Mouse (Mus musculus): ENCODE measurements around the gene Olfr1355. TPM values are rescaled to one million over a fixed set of nuclear protein-coding genes. Genes with fewer than 3 reads are reported as not detected.
"Not testable (repeated sequence)": the region's sequence is repeated elsewhere in the genome, so short reads cannot be mapped to it uniquely, and the experiment has no call there.

Olfr1355 gene
- not detected for total RNA-seq (2021)

- DNase-seq (ENCODE audit: extremely low spot score in 1 of 2, low spot score in 1 of 2) = no peak
These were observed at the start of gene Olfr1355 for GRCm38 (mm10) chr10:78875240-78875639. Olfr1355 (plus strand) TSS chr10:78875540.

DNA sequence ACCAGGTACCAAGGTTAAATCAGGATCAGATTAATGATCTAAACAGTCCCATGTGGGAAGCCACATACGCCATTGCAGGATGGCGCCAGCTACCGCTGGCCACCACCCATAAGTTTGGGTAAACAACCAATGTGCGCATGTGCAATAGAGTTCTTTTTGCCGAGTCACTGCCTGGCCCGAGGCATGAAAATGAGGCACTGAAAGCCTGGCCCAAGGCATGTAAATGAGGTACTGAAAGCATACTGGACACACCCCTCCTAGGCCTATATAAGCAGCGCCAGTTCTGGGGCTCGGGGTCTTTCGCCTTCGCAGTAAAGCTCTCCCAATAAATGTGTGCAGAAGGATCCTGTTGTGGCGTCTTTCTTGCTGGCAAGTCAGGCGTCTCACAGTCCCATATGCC is 34.9 kb upstream of the Olfr1355 start:
- not testable (repeated sequence) for DNase-seq (ENCODE audit: extremely low spot score in 1 of 2, low spot score in 1 of 2)

DNA sequence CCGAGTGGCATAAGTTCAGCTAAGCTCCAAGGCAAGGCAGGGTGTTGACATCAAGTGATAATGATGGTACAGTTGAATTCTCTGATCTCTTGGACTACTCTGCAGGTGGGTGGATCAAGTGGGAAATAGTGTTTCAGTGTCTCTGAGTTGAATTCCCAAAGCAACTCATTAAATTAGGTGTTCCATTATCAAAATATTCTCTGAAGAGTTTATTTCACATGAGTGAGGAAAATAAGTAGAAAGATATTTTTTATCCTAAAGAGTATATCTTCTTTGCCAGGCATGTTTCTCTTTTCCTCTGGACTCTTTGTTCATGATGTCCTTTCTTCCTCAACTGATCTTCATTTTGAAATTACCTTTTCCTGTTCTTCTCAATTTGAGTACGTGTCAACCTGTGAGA is 23.3 kb upstream of the Olfr1355 start, which contains the start of gene Olfr1356:
Gene Olfr1356 (minus strand): TSS at position 101 of the 400 bp plus-strand sequence.
- DNase-seq (ENCODE audit: extremely low spot score in 1 of 2, low spot score in 1 of 2) = no peak

- DNase-seq (ENCODE audit: extremely low spot score in 1 of 2, low spot score in 1 of 2) = not testable (repeated sequence)
These were observed 37.5 kb downstream of the Olfr1355 start, which contains the start of gene Olfr1354 for GRCm38 (mm10) chr10:78912871-78913270. Olfr1354 (plus strand) TSS chr10:78913171.

Other genes starting within 250 kb of the Olfr1355 start
- gene Casp14, start 157.2 kb upstream of the Olfr1355 start, total RNA-seq (2021) = not detected
- under 1 TPM; 0.42 to 0.47 TPM for gene Ccdc105, start 122.5 kb upstream of the Olfr1355 start, total RNA-seq (2021)
- gene Slc1a6, start 95.0 kb upstream of the Olfr1355 start, total RNA-seq (2021) = 10 to 100 TPM; 11.0 to 12.5 TPM
- not detected for gene Olfr1356, start 23.4 kb upstream of the Olfr1355 start, total RNA-seq (2021)
- gene Olfr1354, start 37.6 kb downstream of the Olfr1355 start, total RNA-seq (2021) = not detected
- not detected for gene Olfr8, start 75.1 kb downstream of the Olfr1355 start, total RNA-seq (2021)
- gene Olfr1353, start 87.8 kb downstream of the Olfr1355 start, total RNA-seq (2021) = not detected
- not detected for gene Olfr1352, start 105.5 kb downstream of the Olfr1355 start, total RNA-seq (2021)
- not detected for gene Olfr1351, start 136.9 kb downstream of the Olfr1355 start, total RNA-seq (2021)
- gene Olfr57, start 153.2 kb downstream of the Olfr1355 start, total RNA-seq (2021) = not detected
- gene 2610008E11Rik, start 222.1 kb downstream of the Olfr1355 start, total RNA-seq (2021) = 10 to 100 TPM; 22.6 to 24.5 TPM

Data from layer of hippocampus, postnatal 25 days (tissue).